Mouse (Mus musculus): Measurements from ENCODE around the gene Hspa12a. TPM values are rescaled to one million over a fixed set of nuclear protein-coding genes. Genes with fewer than 3 reads are reported as not detected.
A peak's percentile ranks its signal among the peaks of the same experiment; 100 is the strongest.

Hspa12a gene
- total RNA-seq, 2 experiments from 2014 or later: 0.05 TPM; not detected in 1

- peak; percentile 55 for ATAC-seq (replicated peaks; ENCODE audit: poor library complexity, severe bottlenecking)
Observed at GRCm38 (mm10) chr19:58762848-58763541, 180.5 kb downstream of the Hspa12a start.

DNA sequence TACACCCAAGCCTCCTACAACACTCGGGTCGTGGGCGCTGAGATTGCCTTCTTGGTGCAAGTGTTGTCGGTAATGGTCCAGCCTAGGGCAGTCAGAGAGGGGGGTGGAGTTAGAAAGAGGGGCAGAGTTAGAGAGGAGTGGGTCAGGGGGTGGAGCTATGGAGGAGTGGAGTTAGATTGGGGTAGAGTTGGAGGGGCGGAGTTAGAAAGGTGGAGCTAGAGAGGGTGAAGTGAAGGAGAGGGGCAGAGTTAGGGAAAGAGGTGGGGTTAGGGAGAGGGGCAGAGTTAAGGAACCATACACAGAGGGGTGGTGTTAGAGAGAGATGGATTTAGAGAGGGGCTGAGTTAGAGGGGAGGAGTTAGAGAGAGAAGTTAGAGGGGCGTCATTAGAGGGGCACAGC is 181.1 kb downstream of the Hspa12a start:
- ATAC-seq (replicated peaks; ENCODE audit: poor library complexity, severe bottlenecking): no peak; the same call in 1 of the 2 replicates

DNA sequence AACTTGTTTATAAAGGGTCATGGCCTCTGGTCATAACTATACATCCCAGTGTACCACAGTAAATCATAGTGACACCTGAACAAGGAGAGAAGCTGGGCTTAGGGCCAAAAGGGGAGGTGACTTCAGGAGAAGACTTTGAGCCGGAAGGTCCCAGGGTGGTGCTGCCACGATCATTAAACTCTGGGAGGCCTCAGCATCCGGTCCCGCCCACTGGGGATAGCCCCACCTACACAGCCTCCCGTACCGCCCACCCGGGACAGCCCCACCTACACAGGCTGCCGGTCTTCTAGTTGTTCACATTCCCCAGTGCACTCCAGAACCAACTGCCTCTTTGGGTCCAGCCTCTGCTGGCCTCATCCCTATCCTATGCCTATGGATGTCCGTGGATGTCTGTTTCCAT is 184.0 kb downstream of the Hspa12a start, which contains the start of gene Pnliprp2:
Gene Pnliprp2 (plus strand): TSS at position 297 of the 400 bp plus-strand sequence.
- no peak for ATAC-seq (replicated peaks; ENCODE audit: poor library complexity, severe bottlenecking)

DNA sequence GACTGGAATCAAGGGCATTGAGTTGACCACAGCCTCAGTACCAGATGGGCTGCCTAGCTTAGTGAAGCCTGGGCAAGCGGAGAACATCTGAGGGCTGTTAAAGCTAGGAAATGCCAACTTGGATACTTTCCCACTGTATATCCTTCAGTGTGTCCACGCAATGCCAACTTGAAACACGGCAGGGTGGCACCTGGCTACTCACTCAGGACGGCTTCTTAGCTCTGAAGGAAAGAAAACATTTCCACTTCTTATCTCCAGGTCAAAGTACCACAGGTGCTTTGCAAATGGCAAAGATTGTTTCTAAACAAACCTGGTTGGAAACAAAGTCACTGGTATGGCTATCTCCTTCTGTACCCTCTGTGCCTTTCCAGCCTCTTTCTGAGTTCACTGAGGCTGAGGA is 184.6 kb downstream of the Hspa12a start:
- ATAC-seq (replicated peaks; ENCODE audit: poor library complexity, severe bottlenecking): no peak

GRCm38 (mm10) chr19:58751504-58751903 is 191.9 kb downstream of the Hspa12a start:
- ATAC-seq (replicated peaks; ENCODE audit: poor library complexity, severe bottlenecking): no peak

GRCm38 (mm10) chr19:58750822-58751221 is 192.6 kb downstream of the Hspa12a start:
- ATAC-seq (replicated peaks; ENCODE audit: poor library complexity, severe bottlenecking): no peak

DNA sequence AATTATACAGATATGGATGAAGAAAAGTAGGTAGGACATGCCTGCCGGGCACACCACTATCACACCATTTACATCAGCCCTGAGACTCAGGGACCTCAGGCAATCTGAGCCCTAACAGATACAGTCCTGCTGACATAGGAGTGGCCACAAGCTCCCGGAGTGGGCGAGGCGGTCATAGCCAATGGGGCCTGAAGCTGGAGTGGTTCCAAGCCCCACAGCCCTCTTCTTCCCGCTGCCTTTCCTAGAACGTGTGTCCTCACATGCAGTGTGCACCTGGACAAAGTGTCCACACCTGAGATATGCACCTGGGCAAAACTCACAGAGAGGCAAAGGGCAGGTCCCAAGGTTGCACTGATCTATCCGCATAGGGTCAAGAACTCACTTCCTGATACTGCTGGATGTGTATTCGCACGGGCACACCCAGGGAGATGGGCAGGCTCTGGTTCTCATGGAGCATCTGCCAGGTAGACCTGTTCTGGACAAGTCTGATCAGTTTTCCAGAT is 195.9 kb downstream of the Hspa12a start:
- ATAC-seq (replicated peaks; ENCODE audit: poor library complexity, severe bottlenecking): no peak

Other genes with a start within 250 kb of the Hspa12a start
- not detected in 2 replicates for gene Pnliprp1, start 214.8 kb downstream of the Hspa12a start, total RNA-seq (2014; fragmentation: Nextera tagmentation)
- gene Pnliprp1, start 214.8 kb downstream of the Hspa12a start, total RNA-seq (2017): not detected in 2 replicates
- not detected in 2 replicates for gene Pnliprp2, start 183.9 kb downstream of the Hspa12a start, total RNA-seq (2014; fragmentation: Nextera tagmentation)
- gene Pnliprp2, start 183.9 kb downstream of the Hspa12a start, total RNA-seq (2017): not detected in 2 replicates
- gene 1700019N19Rik, start 149.2 kb downstream of the Hspa12a start, total RNA-seq (2014; fragmentation: Nextera tagmentation): not detected in 2 replicates
- gene 1700019N19Rik, start 149.2 kb downstream of the Hspa12a start, total RNA-seq (2017): not detected in 2 replicates
- not detected in 2 replicates for gene Eno4, start 229 bp downstream of the Hspa12a start, total RNA-seq (2014; fragmentation: Nextera tagmentation)
- not detected in 2 replicates for gene Eno4, start 229 bp downstream of the Hspa12a start, total RNA-seq (2017)
- 1.2 TPM in 1 of 2 replicates, not detected in the other for gene Shtn1, start 132.4 kb upstream of the Hspa12a start, total RNA-seq (2014; fragmentation: Nextera tagmentation)
- 0.05 and 0.22 TPM in 2 replicates for gene Shtn1, start 132.4 kb upstream of the Hspa12a start, total RNA-seq (2017)
- gene Vax1, start 226.4 kb upstream of the Hspa12a start, total RNA-seq (2014; fragmentation: Nextera tagmentation): not detected in 2 replicates
- not detected in 2 replicates for gene Vax1, start 226.4 kb upstream of the Hspa12a start, total RNA-seq (2017)

Data from granulocyte monocyte progenitor cell, adult 5-6 weeks (primary cell).